Mouse (Mus musculus): Measurements from ENCODE around the gene Rnf207. TPM values are rescaled to one million over a fixed set of nuclear protein-coding genes. Genes with fewer than 3 reads are reported as not detected.

The Rnf207 gene
- polyA plus RNA-seq (2014; fragmentation: Nextera tagmentation; extraction: Ambion mirVana) = 2.4 and 2.5 TPM in 2 replicates

- DNase-seq (ENCODE audit: low spot score) = no peak
- H3K4me3 ChIP-seq (ENCODE audit: low read depth, low read length) = no peak within 1 kb of the TSS
- H3K9ac ChIP-seq (ENCODE audit: low read length) = peak within 1 kb of the TSS; percentile 40; the same call in 1 of the 2 replicates
- H3K4me2 ChIP-seq (ENCODE audit: low read length) = peak within 1 kb of the TSS; percentile 23; the same call in 1 of the 2 replicates
- 4% methylated on average over 26 of the region's 26 CpGs for WGBS
- 0 out of 2 replicates have a peak, but pooled peaks have one; percentile 23 for ATAC-seq
- H3K36me3 ChIP-seq (ENCODE audit: control insufficient read depth, insufficient read depth, low read length) = no peaks in the 10 kb centered on the region
- no peak within 1 kb of the TSS for H3K27ac ChIP-seq (ENCODE audit: low read depth, low read length)
- no peaks in the 10 kb centered on the region for H3K9me3 ChIP-seq (replicated peaks; ENCODE audit: control insufficient read depth, low read length)
- H3K27me3 ChIP-seq (replicated peaks; ENCODE audit: control insufficient read depth, insufficient read depth, low read length) = peaks cover 49% of the 10 kb centered on the region
- H3K4me1 ChIP-seq (ENCODE audit: control insufficient read depth, insufficient read depth, low read length) = no peaks in the 10 kb centered on the region; the same call in 1 of the 2 replicates
Observed at GRCm38 (mm10) chr4:152318517-152319234, at the start of gene Rnf207. Gene Rnf207 (minus strand): TSS chr4:152318993.

- ATAC-seq (peak; percentile 27; the same call in 1 of the 2 replicates), DNase-seq (ENCODE audit: low spot score) (peak; percentile 77)
- Histone ChIP-seq H3K4me1 (ENCODE audit: control insufficient read depth, insufficient read depth, low read length) (peaks cover 19% of the 10 kb centered on the region), H3K4me3 (ENCODE audit: low read depth, low read length) (no peak overlapping the region), H3K27ac (ENCODE audit: low read depth, low read length) (peak overlapping the region; percentile 57), H3K36me3 (ENCODE audit: control insufficient read depth, insufficient read depth, low read length) (peaks cover 11% of the 10 kb centered on the region; the same call in 1 of the 2 replicates), H3K9me3 (replicated peaks; ENCODE audit: control insufficient read depth, low read length) (no peaks in the 10 kb centered on the region), H3K27me3 (replicated peaks; ENCODE audit: control insufficient read depth, insufficient read depth, low read length) (no peaks in the 10 kb centered on the region; the same call in 1 of the 2 replicates), H3K4me2 (ENCODE audit: low read length) (no peak overlapping the region), H3K9ac (ENCODE audit: low read length) (no peak overlapping the region)
- WGBS = 24% methylated on average over 7 of the region's 7 CpGs
Observed at GRCm38 (mm10) chr4:152365228-152365627, 46.4 kb upstream of the Rnf207 start.

GRCm38 (mm10) chr4:152362180-152362579 is 43.4 kb upstream of the Rnf207 start:
- no peak for DNase-seq (ENCODE audit: low spot score)
- ATAC-seq = no peak
- no peak overlapping the region for H3K9ac ChIP-seq (ENCODE audit: low read length)
- H3K4me1 ChIP-seq (ENCODE audit: control insufficient read depth, insufficient read depth, low read length) = peaks cover 19% of the 10 kb centered on the region
- H3K4me3 ChIP-seq (ENCODE audit: low read depth, low read length) = no peak overlapping the region
- H3K27ac ChIP-seq (ENCODE audit: low read depth, low read length) = no peak overlapping the region
- H3K36me3 ChIP-seq (ENCODE audit: control insufficient read depth, insufficient read depth, low read length) = peaks cover 11% of the 10 kb centered on the region; the same call in 1 of the 2 replicates
- no peaks in the 10 kb centered on the region for H3K9me3 ChIP-seq (replicated peaks; ENCODE audit: control insufficient read depth, low read length)
- 86% methylated on average over 9 of the region's 9 CpGs for WGBS
- no peaks in the 10 kb centered on the region; the same call in 1 of the 2 replicates for H3K27me3 ChIP-seq (replicated peaks; ENCODE audit: control insufficient read depth, insufficient read depth, low read length)
- no peak overlapping the region for H3K4me2 ChIP-seq (ENCODE audit: low read length)

GRCm38 (mm10) chr4:152360855-152361254 is 42.1 kb upstream of the Rnf207 start:
- no peak overlapping the region for H3K9ac ChIP-seq (ENCODE audit: low read length)
- peak; percentile 55; the same call in 1 of the 2 replicates for ATAC-seq

GRCm38 (mm10) chr4:152359700-152360099 is 40.9 kb upstream of the Rnf207 start:
- H3K9ac ChIP-seq (ENCODE audit: low read length) = no peak overlapping the region
- H3K36me3 ChIP-seq (ENCODE audit: control insufficient read depth, insufficient read depth, low read length) = 0 out of 2 replicates have a peak, but pooled peaks cover 3% of the 10 kb centered on the region
- H3K27ac ChIP-seq (ENCODE audit: low read depth, low read length) = no peak overlapping the region
- H3K4me1 ChIP-seq (ENCODE audit: control insufficient read depth, insufficient read depth, low read length) = peaks cover 9% of the 10 kb centered on the region
- H3K4me3 ChIP-seq (ENCODE audit: low read depth, low read length) = no peak overlapping the region
- DNase-seq (ENCODE audit: low spot score) (no peak), ATAC-seq (no peak)
- 7% methylated on average over 11 of the region's 11 CpGs for WGBS
- H3K4me2 ChIP-seq (ENCODE audit: low read length) = no peak overlapping the region
- no peaks in the 10 kb centered on the region for H3K9me3 ChIP-seq (replicated peaks; ENCODE audit: control insufficient read depth, low read length)
- H3K27me3 ChIP-seq (replicated peaks; ENCODE audit: control insufficient read depth, insufficient read depth, low read length) = no peaks in the 10 kb centered on the region; the same call in 1 of the 2 replicates

More at GRCm38 (mm10) chr4:152360855-152361254, 42.1 kb upstream of the Rnf207 start:
- Histone ChIP-seq H3K27me3 (replicated peaks; ENCODE audit: control insufficient read depth, insufficient read depth, low read length) (no peaks in the 10 kb centered on the region; the same call in 1 of the 2 replicates), H3K4me2 (ENCODE audit: low read length) (peak overlapping the region; percentile 34), H3K4me3 (ENCODE audit: low read depth, low read length) (no peak overlapping the region), H3K27ac (ENCODE audit: low read depth, low read length) (no peak overlapping the region), H3K4me1 (ENCODE audit: control insufficient read depth, insufficient read depth, low read length) (peaks cover 19% of the 10 kb centered on the region), H3K36me3 (ENCODE audit: control insufficient read depth, insufficient read depth, low read length) (0 out of 2 replicates have a peak, but pooled peaks cover 3% of the 10 kb centered on the region), H3K9me3 (replicated peaks; ENCODE audit: control insufficient read depth, low read length) (no peaks in the 10 kb centered on the region)
- under 1% methylated on average over 23 of the region's 24 CpGs for WGBS
- DNase-seq (ENCODE audit: low spot score) = peak; percentile 59

- no peak overlapping the region for H3K4me2 ChIP-seq (ENCODE audit: low read length)
- 86% methylated on average over 7 of the region's 7 CpGs for WGBS
- no peaks in the 10 kb centered on the region for H3K9me3 ChIP-seq (replicated peaks; ENCODE audit: control insufficient read depth, low read length)
- no peaks in the 10 kb centered on the region for H3K36me3 ChIP-seq (ENCODE audit: control insufficient read depth, insufficient read depth, low read length)
- peaks cover 16% of the 10 kb centered on the region for H3K4me1 ChIP-seq (ENCODE audit: control insufficient read depth, insufficient read depth, low read length)
- no peaks in the 10 kb centered on the region; the same call in 1 of the 2 replicates for H3K27me3 ChIP-seq (replicated peaks; ENCODE audit: control insufficient read depth, insufficient read depth, low read length)
- no peak for DNase-seq (ENCODE audit: low spot score)
- no peak overlapping the region for H3K4me3 ChIP-seq (ENCODE audit: low read depth, low read length)
- H3K27ac ChIP-seq (ENCODE audit: low read depth, low read length) = no peak overlapping the region
- no peak for ATAC-seq
- no peak overlapping the region for H3K9ac ChIP-seq (ENCODE audit: low read length)
Observed at GRCm38 (mm10) chr4:152355672-152356071, 36.9 kb upstream of the Rnf207 start.

- no peak overlapping the region for H3K4me3 ChIP-seq (ENCODE audit: low read depth, low read length)
- H3K4me1 ChIP-seq (ENCODE audit: control insufficient read depth, insufficient read depth, low read length) = peaks cover 26% of the 10 kb centered on the region
- WGBS = 82% methylated on average over 14 of the region's 14 CpGs
- no peaks in the 10 kb centered on the region for H3K36me3 ChIP-seq (ENCODE audit: control insufficient read depth, insufficient read depth, low read length)
- H3K27me3 ChIP-seq (replicated peaks; ENCODE audit: control insufficient read depth, insufficient read depth, low read length) = no peaks in the 10 kb centered on the region
- no peaks in the 10 kb centered on the region for H3K9me3 ChIP-seq (replicated peaks; ENCODE audit: control insufficient read depth, low read length)
- no peak overlapping the region for H3K4me2 ChIP-seq (ENCODE audit: low read length)
- ATAC-seq (no peak), DNase-seq (ENCODE audit: low spot score) (no peak)
- H3K9ac ChIP-seq (ENCODE audit: low read length) = no peak overlapping the region
- no peak overlapping the region for H3K27ac ChIP-seq (ENCODE audit: low read depth, low read length)
Observed at GRCm38 (mm10) chr4:152353886-152354637, 35.3 kb upstream of the Rnf207 start.

GRCm38 (mm10) chr4:152351422-152352305 is 32.9 kb upstream of the Rnf207 start:
- no peaks in the 10 kb centered on the region for H3K36me3 ChIP-seq (ENCODE audit: control insufficient read depth, insufficient read depth, low read length)

More at GRCm38 (mm10) chr4:152351422-152352305, 32.9 kb upstream of the Rnf207 start:
- Histone ChIP-seq H3K27me3 (replicated peaks; ENCODE audit: control insufficient read depth, insufficient read depth, low read length) (no peaks in the 10 kb centered on the region), H3K4me2 (ENCODE audit: low read length) (peak overlapping the region; percentile 51; the same call in 1 of the 2 replicates), H3K27ac (ENCODE audit: low read depth, low read length) (peak overlapping the region; percentile 88), H3K4me1 (ENCODE audit: control insufficient read depth, insufficient read depth, low read length) (peaks cover 31% of the 10 kb centered on the region), H3K9ac (ENCODE audit: low read length) (no peak overlapping the region), H3K9me3 (replicated peaks; ENCODE audit: control insufficient read depth, low read length) (no peaks in the 10 kb centered on the region), H3K4me3 (ENCODE audit: low read depth, low read length) (no peak overlapping the region)
- DNase-seq (ENCODE audit: low spot score) (peak; percentile 50), ATAC-seq (0 out of 2 replicates have a peak, but pooled peaks have one; percentile 9)
- 10% methylated on average over 14 of the region's 14 CpGs for WGBS

Data from forebrain, embryonic 14.5 days (tissue).